Mouse (Mus musculus) kidney, embryonic 15.5 days (tissue): ENCODE data around the gene Srms. TPM values are rescaled to one million over a fixed set of nuclear protein-coding genes. Genes with fewer than 3 reads are reported as not detected.

Source experiments
- ATAC-seq: fragments of 200-750 bp; cut with Nextera tagmentation; replicated peaks from 2 replicates; pipeline ENCODE4 v1.8.0; 2017; ENCODE audit warnings: moderate TSS enrichment; ENCODE audit not compliant: low FRiP score
- H3K27ac ChIP-seq: fragments of 300-500 bp; sonication (generic); 2 replicates; pipeline ENCODE4 v1.5.1; 2015; ENCODE audit warnings: mild to moderate bottlenecking, inconsistent platforms
- H3K27me3 ChIP-seq: fragments of 300-500 bp; sonication (generic); 2 replicates; pipeline ENCODE4 v1.6.1; 2015; ENCODE audit warnings: inconsistent platforms
- H3K36me3 ChIP-seq: fragments of 300-500 bp; sonication (generic); 2 replicates; pipeline ENCODE4 v1.6.1; 2015; ENCODE audit warnings: inconsistent platforms
- H3K4me1 ChIP-seq: fragments of 300-500 bp; sonication (generic); 2 replicates; pipeline ENCODE4 v1.6.1; 2015; ENCODE audit warnings: inconsistent platforms
- H3K4me2 ChIP-seq: fragments of 300-500 bp; sonication (generic); 2 replicates; pipeline ENCODE4 v1.6.1; 2015; ENCODE audit warnings: moderate library complexity, mild to moderate bottlenecking, inconsistent platforms
- H3K4me3 ChIP-seq: fragments of 300-500 bp; sonication (generic); replicated peaks from 2 replicates; pipeline ENCODE4 v1.5.1; 2015; ENCODE audit warnings: mild to moderate bottlenecking, inconsistent platforms
- H3K9ac ChIP-seq: fragments of 300-500 bp; sonication (generic); 2 replicates; pipeline ENCODE4 v1.6.1; 2015; ENCODE audit warnings: mild to moderate bottlenecking, inconsistent platforms
- H3K9me3 ChIP-seq: fragments of 300-500 bp; sonication (generic); replicated peaks from 2 replicates; pipeline ENCODE4 v1.6.1; 2016; ENCODE audit warnings: inconsistent platforms
- WGBS: fragments of 180-500 bp; shearing (Covaris S2); methylation state at CpG from one replicate; pipeline ENCODE4 v1.1.7; 2015; ENCODE audit warnings: mixed read lengths; 5-methylcytosine and 5-hydroxymethylcytosine counted together
- polyA plus RNA-seq: library from polyadenylated mRNA; unstranded; fragments of >200 nt; fragmentation: Nextera tagmentation; extraction: Ambion mirVana; gene quantifications from 2 replicates; pipeline ENCODE4 v1.2.1, GENCODE M21; 2015

Gene Srms
- polyA plus RNA-seq, 1 experiment from 2014 or later, result 0.45 TPM

GRCm38 (mm10) chr2:181158471-181158870 lies 54.5 kb downstream of the Srms start:
- Histone ChIP-seq H3K9ac (no peak overlapping the region), H3K4me2 (no peak overlapping the region), H3K9me3 (no peaks in the 10 kb centered on the region), H3K4me1 (peaks cover 8% of the 10 kb centered on the region), H3K27me3 (peaks cover 55% of the 10 kb centered on the region), H3K36me3 (no peaks in the 10 kb centered on the region), H3K27ac (no peak overlapping the region), H3K4me3 (no peak overlapping the region)
- 83% methylated on average over 2 of the region's 2 CpGs for WGBS
- ATAC-seq, result no peak

GRCm38 (mm10) chr2:181157716-181158302 lies 55.2 kb downstream of the Srms start:
- Histone ChIP-seq H3K27me3 (peaks cover 61% of the 10 kb centered on the region), H3K36me3 (no peaks in the 10 kb centered on the region), H3K9ac (no peak overlapping the region), H3K4me1 (peaks cover 8% of the 10 kb centered on the region), H3K4me2 (no peak overlapping the region), H3K27ac (no peak overlapping the region), H3K9me3 (no peaks in the 10 kb centered on the region), H3K4me3 (no peak overlapping the region)
- 77% methylated on average over 6 of the region's 6 CpGs for WGBS
- no peak for ATAC-seq

- Histone ChIP-seq H3K9ac (no peak overlapping the region), H3K4me1 (peaks cover 8% of the 10 kb centered on the region), H3K27me3 (peaks cover 65% of the 10 kb centered on the region), H3K4me3 (no peak overlapping the region; the same call in 1 of the 2 replicates), H3K27ac (no peak overlapping the region), H3K9me3 (no peaks in the 10 kb centered on the region), H3K36me3 (no peaks in the 10 kb centered on the region), H3K4me2 (no peak overlapping the region)
- WGBS, result 84% methylated on average over 4 of the region's 4 CpGs
- ATAC-seq, result no peak
Observed at GRCm38 (mm10) chr2:181157180-181157579, 55.8 kb downstream of the Srms start.

- H3K27me3 ChIP-seq, result peaks cover 67% of the 10 kb centered on the region
- H3K36me3 ChIP-seq, result no peaks in the 10 kb centered on the region
- no peak within 1 kb of the TSS for H3K9ac ChIP-seq
- WGBS, result 3% methylated on average over 55 of the region's 55 CpGs
- H3K27ac ChIP-seq, result no peak within 1 kb of the TSS
- peak within 1 kb of the TSS; percentile 29 for H3K4me3 ChIP-seq
- H3K9me3 ChIP-seq, result no peaks in the 10 kb centered on the region
- peaks cover 8% of the 10 kb centered on the region for H3K4me1 ChIP-seq
- ATAC-seq, result no peak
- peak within 1 kb of the TSS; percentile 52 for H3K4me2 ChIP-seq
Observed at GRCm38 (mm10) chr2:181156248-181157121, 56.5 kb downstream of the Srms start, which contains the start of gene Eef1a2. TSS of gene Eef1a2 (minus strand) at chr2:181157014.

GRCm38 (mm10) chr2:181155801-181156200 lies 57.2 kb downstream of the Srms start:
- H3K4me3 ChIP-seq, result no peak overlapping the region
- no peak overlapping the region for H3K4me2 ChIP-seq
- H3K27me3 ChIP-seq, result peaks cover 74% of the 10 kb centered on the region
- ATAC-seq, result no peak
- H3K36me3 ChIP-seq, result no peaks in the 10 kb centered on the region
- no peak overlapping the region for H3K27ac ChIP-seq
- no peaks in the 10 kb centered on the region for H3K9me3 ChIP-seq
- no peak overlapping the region for H3K9ac ChIP-seq
- 66% methylated on average over 4 of the region's 4 CpGs for WGBS
- H3K4me1 ChIP-seq, result peaks cover 8% of the 10 kb centered on the region

Other genes with a start within 250 kb of the Srms start
- 90.4 and 105 TPM in 2 replicates for gene Arfgap1, start 246.0 kb downstream of the Srms start, polyA plus RNA-seq
- 0.69 and 0.75 TPM in 2 replicates for gene Col20a1, start 226.7 kb downstream of the Srms start, polyA plus RNA-seq
- gene Chrna4, start 169.6 kb downstream of the Srms start, polyA plus RNA-seq, result 4.1 and 5.0 TPM in 2 replicates
- 0.33 and 0.68 TPM in 2 replicates for gene Kcnq2, start 77.9 kb downstream of the Srms start, polyA plus RNA-seq
- 0.08 and 0.17 TPM in 2 replicates for gene Eef1a2, start 56.2 kb downstream of the Srms start, polyA plus RNA-seq
- gene Ppdpf, start 25.9 kb downstream of the Srms start, polyA plus RNA-seq, result 315 and 330 TPM in 2 replicates
- 0.04 TPM in 1 of 2 replicates, not detected in the other for gene Ptk6, start 10.4 kb downstream of the Srms start, polyA plus RNA-seq
- gene Fndc11, start 6.8 kb upstream of the Srms start, polyA plus RNA-seq, result 0.14 and 0.26 TPM in 2 replicates
- 1.3 and 1.6 TPM in 2 replicates for gene Helz2, start 28.8 kb upstream of the Srms start, polyA plus RNA-seq
- 15.3 and 15.8 TPM in 2 replicates for gene Gmeb2, start 74.8 kb upstream of the Srms start, polyA plus RNA-seq
- 5.1 and 17.3 TPM in 2 replicates for gene Stmn3, start 101.3 kb upstream of the Srms start, polyA plus RNA-seq
- 41.8 and 44.7 TPM in 2 replicates for gene Rtel1, start 106.6 kb upstream of the Srms start, polyA plus RNA-seq
- 41.7 and 43.7 TPM in 2 replicates for gene Zgpat, start 151.7 kb upstream of the Srms start, polyA plus RNA-seq
- gene Arfrp1, start 152.2 kb upstream of the Srms start, polyA plus RNA-seq, result 69.4 and 71.8 TPM in 2 replicates
- 22.6 and 26.7 TPM in 2 replicates for gene Lime1, start 166.9 kb upstream of the Srms start, polyA plus RNA-seq
- 25.5 and 28.0 TPM in 2 replicates for gene Zbtb46, start 246.2 kb upstream of the Srms start, polyA plus RNA-seq